Mouse (Mus musculus) liver, adult 2 months (tissue): ENCODE data around the gene Rln3. TPM values are rescaled to one million over a fixed set of nuclear protein-coding genes. Genes with fewer than 3 reads are reported as not detected.

ENCODE experiments used
- DNase-seq: peaks from one replicate; pipeline ENCODE4 v3.0.0-alpha.2; 2011; ENCODE audit warnings: low read depth, low spot score; ENCODE audit errors: extremely low read depth
- H3K27ac ChIP-seq: fragments of 200-500 bp; replicated peaks from 2 replicates; pipeline ENCODE4 v1.5.1; 2012; ENCODE audit warnings: low read depth, mild to moderate bottlenecking, control low read depth, inconsistent platforms, low read length; ENCODE audit not compliant: insufficient read depth
- H3K27me3 ChIP-seq: fragments of 200-500 bp; 2 replicates; pipeline ENCODE4 v1.6.1; 2012; ENCODE audit warnings: mild to moderate bottlenecking, moderate library complexity, low read length, inconsistent platforms; ENCODE audit not compliant: control insufficient read depth, insufficient read depth
- H3K36me3 ChIP-seq: fragments of 200-500 bp; 2 replicates; pipeline ENCODE4 v1.6.1; 2012; ENCODE audit warnings: low read length, inconsistent platforms; ENCODE audit not compliant: control insufficient read depth, insufficient read depth
- H3K4me1 ChIP-seq: fragments of 200-500 bp; 2 replicates; pipeline ENCODE4 v1.6.1; 2011; ENCODE audit warnings: low read length; ENCODE audit not compliant: control insufficient read depth, insufficient read depth
- H3K4me3 ChIP-seq: fragments of 200-500 bp; 2 replicates; pipeline ENCODE4 v1.5.1; 2011; ENCODE audit warnings: low read depth, mild to moderate bottlenecking, control low read depth, low read length, moderate library complexity; ENCODE audit not compliant: insufficient read depth
- H3K79me2 ChIP-seq: fragments of 200-500 bp; 2 replicates; pipeline ENCODE4 v1.6.1; 2012; ENCODE audit warnings: inconsistent platforms, mild to moderate bottlenecking, low read length, moderate library complexity; ENCODE audit not compliant: control insufficient read depth, insufficient read depth
- H3K9ac ChIP-seq: fragments of 200-500 bp; 2 replicates; pipeline ENCODE4 v1.6.1; 2012; ENCODE audit warnings: low read depth, mild to moderate bottlenecking, control low read depth, inconsistent platforms, low read length
- CTCF ChIP-seq: fragments of 200-500 bp; IDR thresholded peaks from 2 replicates; pipeline ENCODE4 v1.5.1; 2011; ENCODE audit warnings: low read depth, low read length, control low read depth
- POLR2A ChIP-seq: fragments of 200-500 bp; IDR thresholded peaks from 2 replicates; pipeline ENCODE4 v1.6.1; 2011; ENCODE audit warnings: low read length, control low read depth; ENCODE audit not compliant: insufficient read depth; ENCODE audit errors: extremely low read depth
- WGBS: fragments of 180-500 bp; shearing (Covaris S2); methylation state at CpG from one replicate; pipeline ENCODE4 v1.1.7; 2018; 5-methylcytosine and 5-hydroxymethylcytosine counted together
- polyA plus RNA-seq: library from polyadenylated mRNA; depleted of rRNA; stranded (reverse); fragments of >200 nt; gene quantifications from 2 replicates; pipeline ENCODE4 v1.2.3, GENCODE M21; 2012
- total RNA-seq: library from RNA; depleted of rRNA; stranded (reverse); fragments of >200 nt; gene quantifications from 2 replicates; pipeline ENCODE4 v1.2.3, GENCODE M21; 2014

The Rln3 gene
- total and polyA plus RNA-seq, 2 experiments: not detected

DNA sequence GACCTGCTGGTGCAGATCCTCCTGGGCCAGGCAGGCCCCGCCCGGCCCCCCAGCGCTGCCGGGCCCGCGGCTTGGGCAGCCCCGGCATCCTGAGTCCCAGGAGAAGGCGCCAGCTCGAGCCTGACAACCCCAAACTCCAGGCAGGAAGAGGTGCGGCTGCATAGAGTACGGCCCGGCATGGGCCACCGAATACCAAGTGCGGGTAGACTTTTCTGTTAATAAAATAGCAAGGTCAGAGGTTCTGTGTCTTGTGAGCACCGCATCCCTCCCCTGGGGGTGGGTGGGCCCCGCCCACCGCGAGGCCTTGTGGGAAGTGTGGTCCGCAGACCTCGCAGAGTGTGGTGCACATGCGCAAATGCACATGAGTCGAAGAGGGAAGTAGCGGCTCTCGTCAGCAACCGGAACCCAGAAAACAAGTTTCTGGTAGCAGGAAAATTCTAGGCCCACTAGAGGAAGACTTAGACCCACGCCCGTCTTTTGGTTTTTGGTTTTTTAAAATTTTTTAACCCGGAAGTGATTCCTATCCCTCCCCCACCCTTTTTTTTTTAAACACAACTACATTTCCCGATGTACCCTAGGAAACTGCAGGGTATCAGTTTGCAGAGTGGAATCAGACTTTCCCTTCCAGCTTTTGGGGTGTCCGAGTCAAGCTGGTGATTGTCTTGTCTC, 40.1 kb downstream of the Rln3 start:
- peaks cover 16% of the 10 kb centered on the region for H3K4me1 ChIP-seq
- peak; percentile 91 for DNase-seq
- no peaks in the 10 kb centered on the region for H3K36me3 ChIP-seq
- no peaks in the 10 kb centered on the region for H3K27me3 ChIP-seq
- no peaks in the 10 kb centered on the region for H3K79me2 ChIP-seq
- H3K27ac ChIP-seq: peak overlapping the region; percentile 93
- WGBS: under 1% methylated on average over 30 of the region's 30 CpGs
- TF ChIP-seq POLR2A (peak; percentile 79), CTCF (no peak)
- H3K4me3 ChIP-seq: peak overlapping the region; percentile 78
- peak overlapping the region; percentile 88 for H3K9ac ChIP-seq

DNA sequence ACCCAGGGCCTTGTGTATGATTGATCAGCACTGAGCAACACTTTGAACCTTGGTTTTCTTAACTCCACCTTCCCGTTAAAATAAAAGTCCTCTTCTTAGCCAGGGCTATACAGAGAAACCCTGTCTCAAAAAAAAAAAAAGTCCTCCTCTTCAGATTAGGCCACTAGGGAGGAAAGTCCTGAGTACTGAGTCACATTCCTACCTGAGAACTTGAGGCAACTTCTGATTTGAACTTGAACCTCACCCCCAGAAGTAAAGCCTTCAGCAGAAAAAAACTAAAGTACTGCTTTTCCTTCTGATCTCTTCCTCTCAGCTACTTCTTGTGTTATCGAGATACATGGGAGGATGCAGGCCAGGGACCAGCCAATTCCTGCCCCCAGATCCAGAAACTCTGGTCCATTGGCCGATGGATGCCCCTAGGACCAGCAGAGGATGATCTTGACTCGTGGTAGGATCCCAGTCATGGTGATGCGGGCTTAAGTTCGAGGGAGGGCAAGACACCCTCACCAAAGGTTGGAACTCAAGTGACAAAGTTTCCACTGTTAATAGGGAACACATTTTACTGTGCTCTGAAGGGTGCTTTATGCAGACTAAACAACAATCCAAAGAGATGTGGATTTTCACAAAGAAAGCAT, 41.1 kb downstream of the Rln3 start:
- 52% methylated on average over 6 of the region's 6 CpGs for WGBS
- Histone ChIP-seq H3K27me3 (no peaks in the 10 kb centered on the region), H3K4me3 (peak overlapping the region; percentile 78; the same call in 1 of the 2 replicates), H3K9ac (no peak overlapping the region), H3K27ac (0 out of 2 replicates have a peak overlapping the region, but pooled peaks have one; percentile 93), H3K4me1 (peaks cover 25% of the 10 kb centered on the region), H3K36me3 (no peaks in the 10 kb centered on the region), H3K79me2 (no peaks in the 10 kb centered on the region)
- DNase-seq: peak; percentile 25
- no peak for TF ChIP-seq CTCF
- no peak for TF ChIP-seq POLR2A

DNA sequence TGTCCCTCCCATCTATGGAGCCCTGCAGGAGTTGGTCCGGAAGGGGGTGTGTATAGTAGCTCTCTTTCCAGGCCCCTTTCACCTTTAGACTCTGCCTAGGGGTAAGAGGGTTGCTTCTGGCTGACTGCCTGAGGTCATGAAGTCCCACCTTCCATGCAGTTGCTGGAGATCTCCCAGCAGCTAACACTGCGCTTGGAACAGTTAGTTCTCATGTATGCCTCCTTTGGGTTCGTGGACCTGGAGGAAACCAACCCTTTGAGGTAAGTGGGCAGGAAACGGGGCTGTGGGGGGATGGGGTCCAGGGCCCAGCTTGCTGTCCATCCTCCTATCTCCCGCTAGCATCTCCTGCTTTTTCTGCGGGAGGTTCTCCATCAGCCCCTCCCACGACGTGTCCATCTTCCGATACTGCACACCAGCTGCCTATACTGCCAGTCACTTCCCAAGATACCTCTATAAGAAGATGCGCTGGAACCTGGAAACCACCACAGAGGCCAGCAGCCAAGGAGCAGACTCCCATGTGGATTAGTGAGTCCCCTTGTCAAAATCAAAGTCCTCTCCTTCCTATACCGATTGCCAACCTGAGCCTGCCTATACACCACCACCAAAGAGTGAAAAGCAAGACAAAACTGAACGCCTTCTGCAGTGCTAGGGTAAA, 41.7 kb downstream of the Rln3 start:
- DNase-seq: peak; percentile 56
- WGBS: 35% methylated on average over 12 of the region's 12 CpGs
- no peaks in the 10 kb centered on the region for H3K36me3 ChIP-seq
- TF ChIP-seq POLR2A (no peak), CTCF (no peak)
- no peaks in the 10 kb centered on the region for H3K27me3 ChIP-seq
- H3K4me3 ChIP-seq: no peak overlapping the region
- no peaks in the 10 kb centered on the region for H3K79me2 ChIP-seq
- no peak overlapping the region for H3K27ac ChIP-seq
- peaks cover 27% of the 10 kb centered on the region for H3K4me1 ChIP-seq
- H3K9ac ChIP-seq: no peak overlapping the region; the same call in 1 of the 2 replicates

DNA sequence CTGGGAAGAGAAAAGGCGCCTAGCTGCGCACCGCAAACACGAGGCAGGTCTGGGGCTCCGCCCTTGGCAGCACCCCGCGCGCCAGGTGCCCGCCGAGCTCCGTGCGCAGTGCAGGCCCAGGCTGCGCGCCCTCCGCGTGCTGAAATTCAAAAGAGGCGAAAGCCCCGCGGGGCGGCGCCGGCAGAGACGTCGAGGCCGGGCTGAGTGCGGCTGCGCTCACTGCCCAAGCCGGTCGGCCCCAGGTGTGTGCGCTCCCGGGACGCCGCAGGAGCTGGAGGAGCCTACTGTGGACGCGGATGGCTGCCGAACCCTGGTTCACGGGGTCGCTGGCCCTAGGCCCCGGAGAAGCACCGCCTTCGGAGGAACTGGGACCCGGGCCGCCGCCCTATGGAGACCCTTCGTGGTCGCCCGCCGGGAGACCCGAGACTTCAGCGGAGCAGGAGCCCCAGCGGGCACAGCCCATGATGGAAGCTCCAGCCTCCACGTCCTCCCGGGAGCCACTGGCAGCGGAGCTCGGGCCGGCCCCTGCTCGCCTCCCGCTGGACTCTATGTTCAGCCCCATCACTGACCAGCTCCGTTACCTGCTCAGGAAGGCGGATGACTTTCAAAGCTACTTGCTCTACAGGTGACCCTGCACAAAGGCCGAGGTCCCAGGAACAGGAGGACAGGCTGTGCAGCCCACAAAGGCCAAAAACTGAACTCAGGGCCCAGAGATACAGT, 43.4 kb downstream of the Rln3 start, which contains the start of gene 1700067K01Rik:
TSS of gene 1700067K01Rik (plus strand) at position 222 of the 720 bp plus-strand sequence.
- peaks cover 27% of the 10 kb centered on the region for H3K4me1 ChIP-seq
- no peak for TF ChIP-seq POLR2A
- TF ChIP-seq CTCF: no peak
- 82% methylated on average over 61 of the region's 61 CpGs for WGBS

DNA sequence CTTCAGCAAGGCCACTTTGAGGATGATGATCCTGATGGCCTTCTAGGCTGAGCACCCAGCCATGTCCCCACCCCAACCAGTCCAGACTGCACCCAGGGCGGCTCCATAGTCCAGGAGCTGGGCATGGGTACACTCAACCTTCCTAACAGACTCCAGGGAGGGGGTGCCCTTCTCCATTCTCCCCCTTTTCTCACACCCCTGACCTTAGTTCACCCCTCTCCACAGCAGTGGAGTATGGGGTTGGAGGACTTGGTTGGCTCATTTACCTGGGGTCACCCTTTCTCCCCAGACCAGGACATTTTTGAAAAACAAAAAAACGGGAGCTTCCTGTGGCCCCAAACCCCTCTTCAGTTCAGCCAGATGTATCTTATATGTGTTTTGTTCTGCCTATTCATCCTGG, 45.0 kb downstream of the Rln3 start:
- Histone ChIP-seq H3K36me3 (no peaks in the 10 kb centered on the region; the same call in 1 of the 2 replicates), H3K4me1 (peaks cover 25% of the 10 kb centered on the region), H3K27me3 (no peaks in the 10 kb centered on the region), H3K9ac (no peak overlapping the region), H3K79me2 (no peaks in the 10 kb centered on the region), H3K27ac (no peak overlapping the region), H3K4me3 (no peak overlapping the region)
- TF ChIP-seq POLR2A (no peak), CTCF (no peak)
- DNase-seq: no peak
- 91% methylated on average over 2 of the region's 2 CpGs for WGBS

More for the DNA sequence above, 43.4 kb downstream of the Rln3 start, which contains the start of gene 1700067K01Rik:
- Histone ChIP-seq H3K36me3 (no peaks in the 10 kb centered on the region), H3K27me3 (no peaks in the 10 kb centered on the region), H3K9ac (no peak within 1 kb of the TSS), H3K27ac (no peak within 1 kb of the TSS), H3K79me2 (no peaks in the 10 kb centered on the region), H3K4me3 (no peak within 1 kb of the TSS)
- DNase-seq: no peak
